Mouse (Mus musculus) small intestine, adult 2 months (tissue): ENCODE results near the gene Gm12569. TPM values are rescaled to one million over a fixed set of nuclear protein-coding genes. Genes with fewer than 3 reads are reported as not detected.

ENCODE experiments used
- H3K27ac ChIP-seq: fragments of 200-500 bp; 2 replicates; pipeline ENCODE4 v1.5.1; 2012; ENCODE audit warnings: low read depth, low read length, control low read depth, inconsistent platforms; ENCODE audit not compliant: insufficient read depth
- H3K27me3 ChIP-seq: fragments of 200-500 bp; 2 replicates; pipeline ENCODE4 v1.6.1; 2012; ENCODE audit warnings: mild to moderate bottlenecking, moderate library complexity, low read length, inconsistent platforms; ENCODE audit not compliant: control insufficient read depth, insufficient read depth
- H3K36me3 ChIP-seq: fragments of 200-500 bp; 2 replicates; pipeline ENCODE4 v1.6.1; 2012; ENCODE audit warnings: mild to moderate bottlenecking, low read length, control low read depth, inconsistent platforms; ENCODE audit not compliant: control insufficient read depth, insufficient read depth
- H3K4me1 ChIP-seq: fragments of 200-500 bp; 2 replicates; pipeline ENCODE4 v1.6.1; 2012; ENCODE audit warnings: low read length, inconsistent platforms, mixed read lengths; ENCODE audit not compliant: control insufficient read depth, insufficient read depth, insufficient read length
- H3K4me3 ChIP-seq: fragments of 200-500 bp; 2 replicates; pipeline ENCODE4 v1.5.1; 2012; ENCODE audit warnings: low read depth, mild to moderate bottlenecking, control low read depth, inconsistent platforms, low read length, moderate library complexity
- CTCF ChIP-seq: fragments of 200-500 bp; IDR thresholded peaks from 2 replicates; pipeline ENCODE4 v1.5.1; 2012; ENCODE audit warnings: low read depth, mild to moderate bottlenecking, control low read depth, inconsistent platforms, low read length, moderate library complexity, mixed read lengths; ENCODE audit not compliant: insufficient replicate concordance, insufficient read length; ENCODE audit errors: extremely low read depth
- POLR2A ChIP-seq: fragments of 200-500 bp; IDR thresholded peaks from 2 replicates; pipeline ENCODE4 v1.6.1; 2012; ENCODE audit warnings: low read depth, mild to moderate bottlenecking, control low read depth, inconsistent platforms, low read length, moderate library complexity
- WGBS: fragments of 180-500 bp; shearing (Covaris S2); methylation state at CpG from one replicate; pipeline ENCODE4 v1.1.7; 2018; 5-methylcytosine and 5-hydroxymethylcytosine counted together
- polyA plus RNA-seq: library from polyadenylated mRNA; depleted of rRNA; stranded (reverse); fragments of >200 nt; gene quantifications from 2 replicates; pipeline ENCODE4 v1.2.3, GENCODE M21; 2012

The Gm12569 gene
- polyA plus RNA-seq, 1 experiment: not detected

DNA sequence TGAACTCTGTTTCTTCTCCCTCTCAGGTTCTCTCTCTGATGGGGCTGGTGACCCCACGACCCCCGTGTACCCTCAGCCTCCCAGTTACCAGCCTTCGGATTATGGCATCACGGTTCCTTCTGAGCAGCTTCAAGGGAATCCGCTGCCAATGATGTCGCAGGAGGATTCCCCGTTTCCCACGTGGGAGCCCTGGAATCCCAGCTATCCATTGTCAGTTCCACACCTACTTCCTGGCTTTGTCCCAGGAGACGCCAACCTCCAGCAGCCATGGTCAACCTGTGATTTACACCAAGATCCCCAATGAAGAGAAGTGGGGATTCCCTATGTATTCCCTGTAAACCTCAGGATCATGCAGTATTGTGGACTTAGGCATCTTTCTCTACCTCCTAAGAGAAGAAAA lies 14.4 kb downstream of the Gm12569 start:
- no peaks in the 10 kb centered on the region for H3K27me3 ChIP-seq
- no peak overlapping the region for H3K4me3 ChIP-seq
- no peaks in the 10 kb centered on the region for H3K4me1 ChIP-seq
- no peak overlapping the region for H3K27ac ChIP-seq
- no peaks in the 10 kb centered on the region for H3K36me3 ChIP-seq
- WGBS: 85% methylated on average over 9 of the region's 9 CpGs
- no peak for TF ChIP-seq CTCF
- no peak for TF ChIP-seq POLR2A

- Histone ChIP-seq H3K36me3 (no peaks in the 10 kb centered on the region), H3K4me1 (no peaks in the 10 kb centered on the region), H3K27ac (no peak overlapping the region), H3K4me3 (no peak overlapping the region), H3K27me3 (no peaks in the 10 kb centered on the region)
- WGBS: 86% methylated on average over 2 of the region's 2 CpGs
- TF ChIP-seq CTCF: no peak
- no peak for TF ChIP-seq POLR2A
Observed at GRCm38 (mm10) chr11:51242897-51243296, 22.6 kb downstream of the Gm12569 start.

DNA sequence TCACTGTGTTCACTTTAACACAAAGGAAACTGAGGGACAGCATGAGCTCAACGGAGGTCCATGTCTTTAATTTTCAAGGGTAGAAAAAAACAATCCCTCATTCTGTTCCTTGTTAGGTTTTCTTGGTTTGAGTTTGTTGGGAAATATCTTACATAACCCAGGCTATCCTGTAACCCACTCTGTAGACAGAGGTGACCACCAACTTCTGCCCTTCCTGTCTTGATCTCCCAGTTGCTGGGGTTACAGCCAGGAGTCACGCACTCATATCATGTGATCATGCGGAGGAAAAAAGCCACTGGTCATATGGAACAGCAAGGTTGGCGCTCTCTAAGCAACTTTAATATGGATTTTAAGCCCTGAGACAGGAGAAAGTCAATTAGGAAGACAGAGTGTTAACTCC lies 36.7 kb downstream of the Gm12569 start:
- no peak overlapping the region for H3K27ac ChIP-seq
- no peak overlapping the region for H3K4me3 ChIP-seq
- H3K27me3 ChIP-seq: no peaks in the 10 kb centered on the region; the same call in 1 of the 2 replicates
- WGBS: 85% methylated on average over 4 of the region's 4 CpGs
- no peak for TF ChIP-seq POLR2A
- no peak for TF ChIP-seq CTCF
- no peaks in the 10 kb centered on the region for H3K4me1 ChIP-seq
- no peaks in the 10 kb centered on the region for H3K36me3 ChIP-seq

- 0 out of 2 replicates have a peak, but pooled peaks cover 2% of the 10 kb centered on the region for H3K4me1 ChIP-seq
- H3K27ac ChIP-seq: peak within 1 kb of the TSS; percentile 85
- peak within 1 kb of the TSS; percentile 73 for H3K4me3 ChIP-seq
- no peaks in the 10 kb centered on the region for H3K36me3 ChIP-seq
- no peaks in the 10 kb centered on the region for H3K27me3 ChIP-seq
- 71% methylated on average over 3 of the region's 3 CpGs for WGBS
- TF ChIP-seq POLR2A: no peak
- TF ChIP-seq CTCF: no peak
Observed at GRCm38 (mm10) chr11:51261680-51262219, 41.5 kb downstream of the Gm12569 start, which contains the start of gene Clk4. Clk4 (plus strand) TSS chr11:51261730.

GRCm38 (mm10) chr11:51262342-51263285 lies 42.3 kb downstream of the Gm12569 start, which contains the start of gene BC049762:
BC049762 (minus strand) TSS chr11:51263046.
- H3K27ac ChIP-seq: peak within 1 kb of the TSS; percentile 95
- TF ChIP-seq POLR2A: peak; percentile 94
- no peak for TF ChIP-seq CTCF
- H3K4me1 ChIP-seq: 0 out of 2 replicates have a peak, but pooled peaks cover 2% of the 10 kb centered on the region
- H3K27me3 ChIP-seq: no peaks in the 10 kb centered on the region
- H3K36me3 ChIP-seq: peaks cover 2% of the 10 kb centered on the region; the same call in 1 of the 2 replicates
- 3% methylated on average over 57 of the region's 57 CpGs for WGBS
- H3K4me3 ChIP-seq: peak within 1 kb of the TSS; percentile 73

DNA sequence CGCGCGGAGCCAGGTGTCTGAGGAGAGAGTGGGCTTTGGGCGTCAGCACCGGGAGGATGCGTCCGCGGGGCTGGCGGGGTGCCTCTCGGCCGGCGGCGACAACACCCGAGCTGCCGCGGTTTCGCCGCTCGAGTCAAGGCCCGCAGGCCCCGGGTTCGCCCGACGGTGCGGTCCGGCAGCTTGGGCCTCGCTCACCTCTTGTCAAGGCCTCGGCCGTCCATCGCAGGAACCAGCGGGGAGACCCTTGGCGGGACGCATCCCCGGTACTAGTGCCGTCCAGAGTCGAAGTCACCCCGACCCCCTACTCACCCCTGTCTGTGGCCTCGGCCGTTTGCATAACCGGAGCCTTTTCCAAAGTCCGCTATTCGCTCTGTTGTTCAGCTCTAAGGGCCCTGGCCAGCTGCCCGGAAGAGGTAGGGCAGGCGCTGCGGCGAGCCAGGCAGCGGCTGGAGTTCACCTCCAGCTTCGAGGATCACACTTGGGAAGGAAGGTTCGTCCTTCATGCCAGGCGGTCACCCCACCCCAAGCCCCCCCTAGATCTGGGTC lies 43.1 kb downstream of the Gm12569 start:
- H3K4me3 ChIP-seq: peak overlapping the region; percentile 73
- under 1% methylated on average over 50 of the region's 50 CpGs for WGBS
- H3K27ac ChIP-seq: peak overlapping the region; percentile 95
- no peak; the same call in 1 of the 2 replicates for TF ChIP-seq POLR2A
- TF ChIP-seq CTCF: no peak
- 0 out of 2 replicates have a peak, but pooled peaks cover 2% of the 10 kb centered on the region for H3K4me1 ChIP-seq
- H3K27me3 ChIP-seq: no peaks in the 10 kb centered on the region
- H3K36me3 ChIP-seq: peaks cover 2% of the 10 kb centered on the region; the same call in 1 of the 2 replicates
